Mouse (Mus musculus) left cerebral cortex, postnatal 25 days (tissue): ENCODE results near the gene Dhrs7b. TPM values are rescaled to one million over a fixed set of nuclear protein-coding genes. Genes with fewer than 3 reads are reported as not detected.
"Not testable (repeated sequence)": the region's sequence is repeated elsewhere in the genome, so short reads cannot be mapped to it uniquely, and the experiment has no call there.

ENCODE experiments used
- DNase-seq, 2 experiments: peaks; one replicate each; pipeline ENCODE4 v3.0.0; 2022; ENCODE audit warnings: low spot score in 2 of 2, mixed read lengths in 1 of 2
- intact Hi-C: fragments of 180-260 bp; cut with DNase I; formaldehyde crosslinking; loops from one replicate; pipeline ENCODE4 v1.15.1; 2025
- total RNA-seq, 2 experiments: library from RNA; stranded (reverse); gene quantifications; 2 replicates each; pipeline ENCODE4 v1.2.3; 2021

Dhrs7b gene
- total RNA-seq: 10 to 100 TPM; 29.8 to 30.1 TPM

DNA sequence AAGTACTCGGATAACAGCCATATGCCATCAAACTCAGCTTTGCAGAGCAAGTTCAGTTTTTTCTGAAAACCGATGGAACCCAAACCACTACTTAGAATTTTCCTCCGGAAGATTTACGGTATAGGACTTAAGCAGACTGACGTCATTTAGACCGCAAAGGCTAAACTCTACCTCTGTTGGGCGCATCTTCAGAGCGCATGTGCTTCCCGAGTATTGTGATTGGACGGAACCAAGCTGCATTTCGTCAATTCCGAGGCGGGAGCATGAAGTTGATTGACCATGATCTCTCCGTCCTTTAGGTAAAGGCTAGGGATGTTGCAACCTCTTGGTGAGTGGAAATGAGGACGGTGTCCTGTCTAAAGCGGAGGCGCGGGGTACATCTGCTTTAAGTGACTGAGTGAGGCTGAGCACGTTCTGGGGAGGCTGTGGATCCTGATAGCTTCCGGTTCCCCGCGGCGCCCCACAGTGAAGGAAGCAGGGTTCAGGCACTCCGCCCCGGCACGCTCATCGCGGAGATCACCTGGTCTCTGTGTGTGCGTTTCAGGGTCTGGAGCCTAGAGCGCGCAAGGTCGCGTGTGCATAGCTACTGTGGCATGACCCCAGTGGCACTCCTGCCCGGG lies at the start of gene Dhrs7b:
TSS of gene Dhrs7b (plus strand) at position 199 of the 620 bp plus-strand sequence.
- peak; percentile 92 to 98 for DNase-seq
- intact Hi-C loops: loop anchor here (1.0 to 10.0 kb wide), 3 partner anchors 49 to 264 kb away; partner anchors contain the start of genes Smcr8, Tmem11 and Top3a

DNA sequence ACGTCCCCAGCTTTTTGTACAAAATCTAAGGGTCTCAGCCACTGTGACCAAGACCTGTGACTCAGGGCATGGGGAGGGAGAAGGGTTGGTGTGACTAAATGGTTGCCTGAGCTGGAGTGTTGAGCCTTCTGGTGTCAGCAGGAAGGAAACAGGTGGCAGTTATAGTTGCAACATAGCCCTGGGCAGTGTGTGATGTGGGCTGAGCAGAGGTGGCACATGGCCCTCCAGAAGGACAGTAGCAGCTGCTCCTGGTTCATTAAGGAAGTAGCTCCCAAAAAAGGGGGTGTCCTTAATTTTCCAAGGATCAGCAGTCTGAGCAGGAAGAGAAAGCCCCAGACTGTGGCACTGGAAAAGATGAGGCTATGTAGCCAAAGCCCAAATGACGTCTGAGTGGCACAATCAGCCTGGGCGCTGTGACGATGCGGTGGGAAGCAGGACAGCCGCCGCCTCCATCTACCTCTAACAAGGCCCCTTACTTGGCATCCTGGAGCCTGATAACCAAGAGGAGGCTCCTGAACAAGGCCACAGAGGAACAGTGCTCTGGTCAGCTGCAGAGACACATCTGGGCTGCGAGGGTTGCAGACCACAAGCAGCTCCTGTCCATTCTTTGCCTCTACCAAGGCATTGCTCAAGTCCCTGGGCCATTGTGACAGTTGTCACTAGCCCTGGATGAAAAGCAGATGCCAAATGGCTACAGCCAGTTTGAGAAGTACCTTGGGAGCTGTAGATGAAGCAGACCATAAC lies 46.1 kb upstream of the Dhrs7b start:
- intact Hi-C loops: no loop called here
- no peak for DNase-seq

DNA sequence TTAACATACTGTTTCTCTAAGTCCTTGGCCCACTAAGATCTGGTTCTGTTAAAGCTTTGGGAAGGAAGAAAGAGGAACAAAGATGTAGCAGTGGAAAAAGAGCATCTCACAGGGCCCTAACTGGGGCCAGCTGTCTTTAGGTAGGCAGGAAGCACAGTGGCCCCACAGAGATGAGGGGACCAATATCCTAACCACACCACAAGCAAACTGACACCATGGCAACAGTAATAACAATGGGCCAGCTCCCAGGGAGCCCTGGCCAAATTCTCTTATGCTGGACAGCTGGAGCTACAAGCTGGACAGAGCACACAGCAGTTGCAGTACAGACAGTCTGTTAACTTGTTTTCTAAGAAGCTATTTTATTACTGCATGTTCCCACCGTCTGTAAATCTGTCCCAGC lies 42.8 kb upstream of the Dhrs7b start:
- DNase-seq: no peak
- intact Hi-C loops: no loop called here

DNA sequence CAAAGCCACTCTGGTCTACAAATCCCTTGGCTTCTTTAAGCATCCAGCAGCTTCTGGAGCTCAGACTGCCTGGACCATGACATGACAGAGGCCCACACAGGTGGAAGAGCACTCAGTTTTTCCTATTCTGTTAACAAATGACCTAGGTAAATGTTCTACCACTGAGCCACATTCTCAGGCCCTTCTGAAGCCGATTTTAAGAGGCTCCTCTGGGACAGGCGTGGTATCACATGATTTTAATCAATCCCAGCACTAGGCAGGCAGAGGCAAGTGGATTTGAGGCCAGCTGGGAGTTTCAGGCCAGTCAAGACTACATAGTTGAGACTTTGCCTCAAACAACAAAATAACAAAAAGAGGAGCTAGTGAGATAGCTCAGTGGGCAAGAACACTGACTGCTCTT lies 40.0 kb upstream of the Dhrs7b start:
- DNase-seq: no peak
- intact Hi-C loops: no loop called here

DNA sequence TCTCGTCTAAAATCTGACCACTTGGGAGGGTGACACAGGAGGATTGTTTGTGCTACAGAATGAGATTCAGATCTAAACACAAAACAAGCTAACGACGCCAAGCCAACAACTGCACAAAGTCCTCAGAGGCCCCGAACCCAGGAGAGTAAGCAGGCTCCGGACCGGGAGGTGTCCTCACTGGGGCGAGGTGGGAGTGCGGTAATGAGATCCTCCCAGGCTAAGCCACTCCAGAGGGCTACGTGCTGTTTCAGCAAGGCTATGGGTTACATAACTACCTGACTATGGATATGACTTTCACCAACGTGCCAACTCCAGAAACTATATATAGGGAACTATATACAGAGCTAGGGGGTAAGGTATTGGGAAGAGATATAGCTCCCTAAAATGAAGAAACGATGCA lies 34.1 kb upstream of the Dhrs7b start:
- DNase-seq: peak in 1 of 2 experiments; percentile 12
- intact Hi-C loops: no loop called here

DNA sequence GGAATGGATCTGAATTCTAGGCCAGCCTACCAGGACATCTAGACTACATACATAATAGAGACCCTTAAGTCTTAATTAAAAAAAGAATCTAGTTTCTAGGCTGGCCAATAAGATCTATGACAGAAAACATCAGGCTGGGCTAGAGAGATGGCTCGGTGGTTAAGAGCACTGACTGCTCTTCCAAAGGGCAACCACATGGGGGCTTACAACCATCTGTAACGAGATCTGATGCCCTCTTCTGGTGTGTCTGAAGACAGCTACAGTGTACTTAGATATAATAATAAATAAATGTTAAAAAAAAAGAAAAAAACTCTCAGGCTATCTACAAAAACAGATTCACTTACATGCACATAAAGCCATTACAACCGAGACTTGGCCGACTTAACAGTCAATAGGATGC lies 30.5 kb upstream of the Dhrs7b start:
- intact Hi-C loops: no loop called here
- DNase-seq: no peak

DNA sequence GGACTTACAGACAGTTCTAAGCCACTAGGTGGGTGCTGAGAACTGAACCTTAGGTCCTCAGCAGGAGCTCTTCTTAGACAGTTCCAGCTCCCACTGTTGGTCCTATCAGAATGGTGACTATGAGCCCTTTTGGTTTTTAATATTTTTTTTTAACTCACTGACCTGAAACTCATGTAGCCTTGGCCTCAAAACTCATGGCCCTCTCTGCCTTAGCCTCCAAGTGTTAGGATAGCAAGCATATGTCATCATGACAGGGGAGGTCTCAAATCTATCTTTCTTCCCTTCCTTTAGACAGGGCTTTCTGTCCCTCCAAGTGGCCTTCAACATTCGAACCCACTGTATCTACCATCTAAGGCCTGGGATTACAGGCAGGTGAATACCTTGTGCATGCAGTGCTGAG lies 29.5 kb upstream of the Dhrs7b start:
- no peak for DNase-seq
- intact Hi-C loops: no loop called here

DNA sequence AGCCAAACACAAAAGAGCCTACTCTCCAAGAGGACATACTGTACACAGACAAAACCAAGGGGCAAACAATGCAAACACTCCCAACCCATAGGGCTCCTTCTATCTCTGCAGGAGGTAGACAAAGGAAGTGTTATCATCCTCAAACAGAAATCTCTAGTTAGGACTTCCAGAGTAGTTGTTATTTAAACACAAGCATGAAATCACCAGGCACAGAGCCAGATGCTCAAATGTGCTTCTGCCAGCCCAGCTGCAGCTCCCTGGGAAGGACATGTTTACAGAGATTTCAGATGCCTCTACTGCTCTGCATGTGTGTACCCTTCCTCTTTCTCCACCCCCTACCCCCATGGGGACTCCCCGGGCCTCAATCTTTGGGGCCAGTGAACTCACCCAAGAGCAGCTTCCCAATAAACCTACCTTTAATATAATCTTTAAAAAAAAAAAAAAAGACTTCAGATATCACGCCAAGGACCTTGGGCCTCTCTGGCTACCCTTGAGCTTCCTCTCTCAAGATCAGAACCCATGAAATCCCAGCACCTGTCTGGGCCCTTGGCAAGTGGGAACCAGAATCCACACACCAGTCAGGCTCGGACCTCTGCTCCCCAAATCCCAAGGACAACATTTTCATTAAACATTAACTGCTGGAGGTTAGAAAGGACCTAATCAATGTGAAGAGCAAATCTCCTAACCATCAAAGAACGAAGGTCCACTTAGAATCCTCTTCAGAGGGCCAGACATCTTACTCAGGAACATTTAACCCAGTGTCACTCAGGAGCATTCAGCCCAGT lies 22.0 kb upstream of the Dhrs7b start:
- DNase-seq: peak; percentile 30 to 55
- intact Hi-C loops: no loop called here

DNA sequence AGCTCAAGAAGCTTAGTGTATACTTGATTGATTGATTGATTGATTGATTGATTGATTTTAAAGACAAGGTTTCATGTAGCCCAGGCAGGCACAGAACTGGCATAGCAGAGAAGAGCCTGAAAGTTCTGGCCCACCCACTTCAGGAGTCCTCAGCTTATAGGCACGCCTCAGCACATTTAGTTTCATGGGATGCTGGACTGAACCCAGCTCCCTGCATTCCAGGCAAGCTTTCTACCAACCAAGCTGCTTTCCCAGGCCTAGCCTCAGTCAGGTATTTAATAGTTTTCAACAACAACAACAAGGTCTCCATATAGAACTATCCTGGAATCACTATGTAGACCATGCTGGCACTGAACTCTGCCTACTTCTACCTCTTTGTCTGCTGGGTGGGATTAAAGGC lies 20.9 kb upstream of the Dhrs7b start:
- intact Hi-C loops: no loop called here

DNA sequence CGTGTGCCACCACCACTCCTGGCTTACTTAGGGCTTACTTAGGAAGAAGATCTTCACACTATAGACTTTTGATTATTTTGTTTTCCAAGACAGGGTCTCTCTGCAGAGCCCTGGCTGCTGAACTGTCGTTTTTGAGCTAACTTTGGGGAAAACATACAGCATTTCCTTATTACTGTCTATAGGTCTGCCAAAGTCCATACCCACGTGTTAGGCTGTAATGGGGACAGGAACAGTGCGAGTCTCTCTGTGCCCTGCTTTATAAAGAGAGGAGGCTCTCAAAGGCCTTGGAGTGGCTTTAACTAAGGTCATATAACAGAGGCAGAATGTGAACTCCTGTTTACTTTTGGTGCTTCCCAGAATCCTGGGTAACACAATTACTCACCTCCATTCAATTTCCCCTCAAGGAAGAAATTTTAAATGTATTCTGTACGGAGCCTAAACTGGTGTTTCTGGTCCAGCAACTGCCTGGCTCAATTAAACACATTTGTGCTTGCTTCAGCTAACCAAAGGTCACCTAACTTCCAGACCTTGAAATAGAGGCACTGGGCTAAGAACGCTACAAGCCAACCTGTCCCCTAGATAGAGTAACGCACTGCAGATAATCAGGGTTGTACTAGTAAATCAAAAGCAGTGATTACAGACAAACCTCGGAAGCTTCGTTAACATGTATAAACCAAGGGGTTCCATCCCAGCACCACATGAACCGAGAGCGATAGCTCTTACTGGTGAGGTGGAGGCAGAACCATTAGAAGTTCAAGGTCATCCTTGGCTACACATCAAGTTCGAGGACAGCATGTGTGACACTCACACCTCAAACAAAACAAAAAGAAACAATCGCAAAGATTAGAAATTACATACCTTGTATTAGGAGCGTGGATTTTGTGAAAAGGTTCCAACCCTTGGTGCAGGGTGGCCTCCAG lies 20.1 kb upstream of the Dhrs7b start:
- DNase-seq: no peak
- intact Hi-C loops: no loop called here

More for the DNA sequence above, 20.9 kb upstream of the Dhrs7b start:
- no peak for DNase-seq

DNA sequence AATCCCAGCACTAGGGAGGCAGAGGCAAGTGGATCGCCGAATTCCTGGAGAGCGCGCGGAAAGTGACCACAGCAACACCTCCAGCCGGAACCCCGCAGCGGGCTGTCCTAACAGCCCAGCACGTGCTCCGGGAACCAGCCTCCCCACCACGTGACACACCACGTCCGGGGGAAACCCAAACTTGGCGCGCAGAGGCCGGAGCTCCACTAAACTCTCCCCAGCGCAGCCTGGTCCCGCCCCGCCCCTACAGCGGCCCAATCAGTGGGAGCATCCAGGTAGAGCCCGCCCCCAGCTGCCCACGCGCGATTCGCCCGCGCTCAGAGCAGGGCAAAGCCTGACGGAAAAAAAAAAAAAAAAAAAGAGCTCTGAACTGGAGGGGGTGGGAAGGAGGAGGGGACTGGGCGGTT lies 19.4 kb upstream of the Dhrs7b start:
- intact Hi-C loops: no loop called here
- peak; percentile 87 to 91 for DNase-seq

DNA sequence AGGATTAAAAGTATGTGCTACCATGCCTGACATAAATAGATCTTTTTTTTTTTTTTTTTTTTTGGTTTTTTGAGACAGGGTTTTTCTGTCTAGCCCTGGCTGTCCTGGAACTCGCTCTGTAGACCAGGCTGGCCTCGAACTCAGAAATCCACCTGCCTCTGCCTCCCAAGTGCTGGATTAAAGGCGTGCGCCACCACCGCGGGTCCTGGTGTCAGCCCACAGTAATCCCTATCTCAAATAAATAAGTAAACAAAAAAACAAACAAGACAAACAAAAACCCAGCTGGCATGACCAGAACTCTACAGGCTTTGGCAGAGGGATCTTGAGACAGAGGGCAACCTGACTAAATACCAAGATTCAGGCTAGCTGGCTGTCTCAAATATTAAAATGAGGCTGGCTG lies 18.8 kb upstream of the Dhrs7b start, which contains the start of gene Shmt1:
TSS of gene Shmt1 (minus strand) at position 101 of the 400 bp plus-strand sequence.
- DNase-seq, intact Hi-C loops: not testable (repeated sequence)

DNA sequence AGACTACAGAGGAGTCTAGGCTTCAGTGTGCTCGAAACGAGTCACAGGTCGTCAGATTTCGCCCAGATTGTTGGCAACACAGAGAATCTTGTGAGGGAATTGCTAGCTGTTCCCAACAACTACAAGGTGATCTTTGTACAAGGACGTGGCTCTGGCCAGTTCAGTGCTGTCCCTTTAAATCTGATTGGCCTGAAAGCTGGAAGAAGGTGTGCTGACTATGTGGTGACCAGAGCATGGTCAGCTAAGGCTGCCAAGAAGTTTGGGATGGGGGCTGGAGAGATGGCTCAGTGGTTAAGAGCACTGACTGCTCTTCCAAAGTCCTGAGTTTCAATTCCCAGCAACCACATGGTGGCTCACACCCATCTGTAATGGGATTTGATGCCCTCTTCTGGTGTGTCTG lies 14.0 kb upstream of the Dhrs7b start:
- intact Hi-C loops: no loop called here
- no peak for DNase-seq

DNA sequence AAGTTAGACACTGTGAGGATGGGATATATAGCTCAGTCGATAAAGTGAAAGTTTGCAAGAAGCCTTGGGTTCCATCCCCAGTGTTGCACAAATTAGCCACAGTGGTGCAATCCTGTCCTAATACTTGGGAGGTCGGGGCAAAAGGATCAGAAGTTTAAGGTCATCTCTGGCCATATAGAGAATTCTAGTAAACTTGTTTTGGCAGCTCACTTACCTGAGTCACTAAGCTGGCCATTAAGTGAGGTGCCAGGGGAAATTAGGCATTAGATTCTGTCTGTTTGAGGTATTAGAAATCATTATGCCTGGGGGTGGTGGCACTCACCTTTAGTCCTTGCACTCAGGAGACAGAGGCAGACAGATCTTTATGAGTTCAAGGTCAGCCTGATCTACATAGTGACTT lies 6.7 kb upstream of the Dhrs7b start:
- intact Hi-C loops: no loop called here
- no peak for DNase-seq

DNA sequence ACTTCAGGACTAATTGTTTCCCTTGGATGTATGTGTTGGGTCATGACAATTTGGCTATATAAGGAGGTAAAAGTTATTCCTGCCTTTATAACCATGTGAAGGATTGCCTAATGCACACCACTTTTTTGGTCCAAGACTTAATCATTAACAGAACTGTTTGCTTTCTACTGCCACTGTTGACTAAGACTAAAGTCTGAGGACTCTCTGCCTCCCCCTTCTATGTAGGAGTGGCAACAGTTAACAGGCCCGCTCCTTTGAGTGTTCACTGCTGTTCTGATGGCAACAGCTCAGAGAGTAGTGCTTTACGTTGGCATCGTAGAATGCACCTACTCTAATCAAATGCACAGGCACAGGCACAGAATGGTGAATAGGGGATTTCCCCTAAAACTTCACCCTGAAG lies 5.2 kb upstream of the Dhrs7b start:
- DNase-seq: no peak
- intact Hi-C loops: no loop called here

DNA sequence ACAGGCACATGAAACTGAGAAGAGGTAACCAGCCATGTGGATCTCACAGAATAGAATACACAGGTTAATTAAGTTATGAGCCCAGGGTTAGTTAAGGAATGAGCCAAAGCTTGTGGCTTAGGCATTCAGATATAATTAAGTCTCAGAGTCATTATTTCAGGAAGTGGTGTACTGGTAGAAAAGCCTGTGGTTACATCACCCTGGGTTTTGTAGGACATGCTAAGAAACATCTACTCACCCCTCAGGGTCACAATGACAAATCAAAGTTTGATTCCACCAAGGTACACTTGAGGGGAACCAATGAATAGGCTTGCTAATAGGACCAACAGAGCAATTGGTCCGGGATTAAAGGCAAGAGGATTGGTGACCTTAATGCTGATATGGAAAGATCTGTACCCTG lies 3.7 kb upstream of the Dhrs7b start:
- DNase-seq: no peak
- intact Hi-C loops: no loop called here

DNA sequence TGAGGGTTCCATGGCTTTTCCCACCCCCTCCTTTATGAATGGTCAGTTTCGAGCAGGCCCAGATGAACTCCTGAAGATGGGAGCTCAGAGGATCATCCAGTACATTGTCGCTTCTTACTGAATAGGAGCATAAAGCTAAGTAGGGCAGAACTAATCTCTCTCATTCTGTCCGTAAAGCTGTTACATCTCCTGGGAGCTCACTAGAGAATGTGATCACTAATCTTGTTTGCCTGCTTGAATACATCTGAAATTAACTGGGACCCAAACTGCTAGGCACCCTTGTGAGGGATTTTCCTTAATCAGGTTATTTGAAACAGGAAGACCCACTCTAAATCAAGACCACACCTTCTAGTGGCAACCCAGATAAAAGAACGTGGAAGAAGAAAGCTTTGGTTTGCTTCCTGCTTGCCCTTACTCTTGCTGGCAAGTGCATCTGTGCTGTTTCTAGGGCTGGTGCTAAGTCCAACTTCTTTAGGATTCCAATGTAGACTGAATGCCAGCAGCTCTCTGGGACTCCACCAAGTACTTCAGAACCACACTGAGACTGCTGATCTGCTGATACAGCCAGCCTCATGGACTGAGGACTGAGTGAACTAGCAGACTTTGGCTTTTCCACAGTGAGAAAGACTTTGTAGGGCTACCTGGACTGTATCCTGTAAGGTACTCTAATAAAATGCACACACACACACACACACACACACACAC lies 3.0 kb upstream of the Dhrs7b start:
- no peak for DNase-seq
- intact Hi-C loops: no loop called here

DNA sequence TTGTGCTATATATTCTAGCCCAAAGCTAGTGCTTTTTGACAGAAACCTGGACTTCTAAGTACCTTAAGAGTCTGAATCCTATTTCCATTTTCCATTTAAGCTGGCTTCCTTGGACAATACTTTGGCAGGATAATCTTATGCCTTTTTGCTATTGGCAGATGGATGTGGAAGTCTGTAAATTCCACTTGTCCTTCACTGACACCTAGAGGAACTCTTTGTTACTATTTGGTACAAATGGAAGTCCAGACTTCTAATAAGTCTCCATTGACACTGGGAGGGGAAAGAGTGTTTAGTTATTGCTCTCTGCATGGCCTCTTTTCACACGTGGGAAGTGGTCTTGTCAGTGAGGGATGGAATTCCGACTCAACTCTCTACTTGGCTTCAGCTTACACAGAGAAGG lies 1.5 kb upstream of the Dhrs7b start:
- intact Hi-C loops: no loop called here
- no peak for DNase-seq

DNA sequence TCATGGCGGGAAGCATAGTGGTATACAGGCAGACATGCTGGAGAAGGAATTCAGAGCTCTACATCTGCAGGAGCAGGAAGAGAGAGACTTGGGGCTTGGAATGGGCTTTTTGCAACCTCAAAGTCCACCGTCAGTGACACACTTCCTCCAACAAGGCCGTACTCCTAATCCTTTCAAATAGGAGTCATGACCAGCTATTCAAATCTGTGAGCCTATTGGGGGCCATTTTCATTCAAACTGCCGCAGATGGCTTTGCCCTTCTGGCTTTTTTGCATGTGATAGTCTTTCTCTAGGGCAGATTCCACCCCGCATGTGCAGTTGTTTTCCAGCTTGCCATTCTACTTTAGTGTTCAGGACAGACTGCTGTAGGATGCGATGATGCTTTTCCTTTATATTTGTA lies 6.5 kb downstream of the Dhrs7b start:
- no peak for DNase-seq
- intact Hi-C loops: loop anchor here (10.0 kb wide), 1 partner anchor 258 kb away; no protein-coding TSS in a partner anchor
